Mouse (Mus musculus) adrenal gland, adult 18-20 months (tissue): ENCODE data around the gene Enpep. TPM values are rescaled to one million over a fixed set of nuclear protein-coding genes. Genes with fewer than 3 reads are reported as not detected.

Experiments used
- DNase-seq, 2 experiments: peaks; one replicate each; pipeline ENCODE4 v3.0.0; 2021 to 2022; ENCODE audit warnings: low spot score in 2 of 2
- total RNA-seq, 2 experiments: library from RNA; stranded (reverse); gene quantifications; 1 replicate in 1 of 2; 2 replicates in 1 of 2; pipeline ENCODE4 v1.2.3; 2021

Gene Enpep
- total RNA-seq, 2 experiments from 2014 or later: 12.8 to 17.4 TPM

GRCm38 (mm10) chr3:129256766-129257165 lies 75.8 kb downstream of the Enpep start:
- DNase-seq: no peak

GRCm38 (mm10) chr3:129256283-129256682 lies 76.2 kb downstream of the Enpep start:
- no peak for DNase-seq

- no peak for DNase-seq
These were observed 78.3 kb downstream of the Enpep start for GRCm38 (mm10) chr3:129254246-129254645.

GRCm38 (mm10) chr3:129250997-129251396 lies 81.5 kb downstream of the Enpep start:
- DNase-seq: no peak

GRCm38 (mm10) chr3:129238664-129239258 lies 93.8 kb downstream of the Enpep start:
- no peak for DNase-seq

GRCm38 (mm10) chr3:129238010-129238409 lies 94.5 kb downstream of the Enpep start:
- DNase-seq: no peak

- no peak for DNase-seq
These were observed 105.2 kb downstream of the Enpep start for GRCm38 (mm10) chr3:129227331-129227730.

GRCm38 (mm10) chr3:129226681-129227080 lies 105.8 kb downstream of the Enpep start:
- DNase-seq: no peak

- DNase-seq: no peak
These were observed 106.8 kb downstream of the Enpep start for GRCm38 (mm10) chr3:129225577-129226289.

GRCm38 (mm10) chr3:129224806-129225576 lies 107.5 kb downstream of the Enpep start:
- DNase-seq: no peak

- DNase-seq: no peak
These were observed 108.3 kb downstream of the Enpep start for GRCm38 (mm10) chr3:129223964-129224805.

- DNase-seq: no peak
These were observed 109.1 kb downstream of the Enpep start for GRCm38 (mm10) chr3:129223401-129223800.

GRCm38 (mm10) chr3:129222448-129223290 lies 109.9 kb downstream of the Enpep start:
- no peak for DNase-seq

GRCm38 (mm10) chr3:129221380-129222260 lies 110.9 kb downstream of the Enpep start:
- DNase-seq: no peak

GRCm38 (mm10) chr3:129220681-129221379 lies 111.7 kb downstream of the Enpep start:
- DNase-seq: no peak

- no peak for DNase-seq
These were observed 112.3 kb downstream of the Enpep start for GRCm38 (mm10) chr3:129220086-129220670.
